Mouse (Mus musculus) lung, adult 2 months (tissue): Measurements from ENCODE around the gene Rbfox2.

Experiments used
- CTCF ChIP-seq: fragments of 200-500 bp; IDR thresholded peaks from 2 replicates; pipeline ENCODE4 v1.5.1; 2011; ENCODE audit warnings: mild to moderate bottlenecking, low read length, control low read depth; ENCODE audit not compliant: insufficient read depth
- POLR2A ChIP-seq: fragments of 200-500 bp; IDR thresholded peaks from 2 replicates; pipeline ENCODE4 v1.6.1; 2011; ENCODE audit warnings: low read depth, mild to moderate bottlenecking, control low read depth, low read length, borderline replicate concordance; ENCODE audit errors: extremely low read depth

DNA sequence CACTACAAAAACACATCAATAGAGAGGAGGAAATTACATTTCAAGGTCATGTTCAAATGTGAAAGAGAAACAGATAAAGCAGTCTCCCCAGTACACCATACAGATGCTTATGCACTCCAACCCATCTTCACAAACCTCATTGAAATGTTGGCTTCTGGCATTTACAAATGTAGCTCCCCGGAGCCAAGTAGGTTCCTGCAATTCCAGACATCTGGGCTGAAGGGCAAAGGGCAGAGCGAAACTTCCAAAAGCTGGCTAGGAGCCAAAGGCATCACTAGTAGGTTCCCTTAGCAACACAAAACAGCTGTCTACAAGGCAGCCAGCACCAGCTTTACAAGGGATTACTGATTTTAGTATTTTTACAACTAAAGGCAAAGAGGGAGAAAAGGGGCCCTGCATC, 104.6 kb downstream of the Rbfox2 start:
- TF ChIP-seq POLR2A (no peak), CTCF (no peak)
